Mouse (Mus musculus): ENCODE data around the gene Mnat1.

The Mnat1 gene

GRCm38 (mm10) chr12:73300531-73300930 is 177.0 kb downstream of the Mnat1 start:
- ATAC-seq (ENCODE audit: insufficient number of reproducible peaks, low FRiP score, low TSS enrichment) = no peak

- no peak for ATAC-seq (ENCODE audit: insufficient number of reproducible peaks, low FRiP score, low TSS enrichment)
Measured at GRCm38 (mm10) chr12:73304636-73305035, 181.1 kb downstream of the Mnat1 start.

- no peak for ATAC-seq (ENCODE audit: insufficient number of reproducible peaks, low FRiP score, low TSS enrichment)
Measured at GRCm38 (mm10) chr12:73307750-73308149, 184.2 kb downstream of the Mnat1 start.

GRCm38 (mm10) chr12:73308711-73309110 is 185.2 kb downstream of the Mnat1 start:
- ATAC-seq (ENCODE audit: insufficient number of reproducible peaks, low FRiP score, low TSS enrichment) = no peak

GRCm38 (mm10) chr12:73317706-73318686 is 194.5 kb downstream of the Mnat1 start:
- no peak for ATAC-seq (ENCODE audit: insufficient number of reproducible peaks, low FRiP score, low TSS enrichment)

Data from cerebellum, adult (tissue).